11 mouse cellular contexts compared by ENCODE assay signal in the genomic region with DNA sequence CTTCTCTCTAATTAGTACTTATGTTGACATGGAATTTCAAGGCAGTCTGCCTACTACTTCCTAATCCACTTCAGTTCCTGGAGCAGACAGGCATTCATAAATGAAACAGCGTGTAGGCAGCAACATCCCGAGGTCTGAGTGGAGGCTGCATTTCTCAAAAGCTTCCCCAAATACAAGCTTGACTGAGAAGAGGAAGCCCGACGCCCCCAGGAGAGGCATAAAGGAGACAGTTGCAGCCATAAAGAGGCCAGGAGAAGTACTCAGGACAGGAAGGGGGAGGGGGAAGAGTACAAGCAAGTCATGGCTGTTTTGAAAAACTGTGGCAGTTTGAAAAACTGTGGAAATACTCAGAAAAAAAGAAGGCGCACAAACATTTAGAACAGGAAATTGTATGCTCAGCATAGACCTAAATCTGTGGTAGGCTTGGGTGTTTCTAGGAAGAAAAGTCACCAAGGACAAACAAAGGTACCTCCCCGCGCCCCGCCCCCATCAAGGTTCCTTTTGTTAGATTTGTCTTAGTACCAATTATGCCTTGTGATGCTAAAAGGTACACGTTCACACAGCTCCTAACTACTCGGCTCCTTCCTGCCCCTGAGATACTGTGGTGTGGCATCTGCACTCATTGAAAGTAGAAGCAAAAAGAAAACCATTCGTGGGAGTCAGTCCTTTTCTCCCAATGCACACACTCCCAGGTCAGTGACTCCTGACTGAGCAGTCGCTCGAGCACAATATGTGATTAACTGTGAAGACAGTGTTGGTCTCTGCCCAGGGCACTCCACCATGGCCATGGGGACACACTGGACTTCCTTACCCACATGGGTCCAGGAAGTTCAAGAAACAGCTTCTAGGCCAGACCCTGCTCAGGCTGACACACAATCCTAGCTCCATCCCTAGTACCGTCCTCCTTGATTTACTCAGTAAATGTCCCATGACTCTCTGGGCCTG.
DNase-seq lines count a peak whose midpoint lies in the region; ATAC-seq lines count a peak whose summit lies in the region.
"Had no signal": no experiment of that assay in that cellular context is flagged by ENCODE, and none has a peak within 500 bp of the region (broad histone marks: within the 10 kb centered on the region; RNA-seq: fewer than 3 reads in every experiment).

No protein-coding gene starts in this region.

- peaks cover 14% of the 10 kb centered on the region; the same call in 1 of the 2 replicates for H3K4me1 ChIP-seq in kidney, embryonic 16.5 days (ENCODE audit: insufficient read depth, low read length)
- H3K4me1 ChIP-seq in limb, embryonic 12.5 days (replicated peaks), result peaks cover 17% of the 10 kb centered on the region

- H3K9ac ChIP-seq in kidney, embryonic 16.5 days (replicated peaks; ENCODE audit: low read length), result 0 out of 2 replicates have a peak overlapping the region, but pooled peaks have one; percentile 29
- H3K9ac ChIP-seq in limb, embryonic 12.5 days (replicated peaks), result no peak overlapping the region
- H3K9ac ChIP-seq: liver, embryonic 14.5 days had no signal

- peak; percentile 70 for ATAC-seq in kidney, embryonic 16.5 days (ENCODE audit: low FRiP score, low TSS enrichment)
- no peak for ATAC-seq in limb, embryonic 12.5 days (ENCODE audit: insufficient number of reproducible peaks, insufficient read depth, low FRiP score, low TSS enrichment, low read depth)
- ATAC-seq in cerebellum, adult (ENCODE audit: insufficient number of reproducible peaks, low FRiP score, low TSS enrichment), result no peak
- ATAC-seq: activated CD4-positive, CD25-positive, alpha-beta regulatory T cell, adult 4 months had no signal

- peak overlapping the region; percentile 44; the same call in 1 of the 2 replicates for H3K27ac ChIP-seq in kidney, embryonic 16.5 days (ENCODE audit: low read length)
- H3K27ac ChIP-seq in limb, embryonic 12.5 days, result peak overlapping the region; percentile 67; the same call in 1 of the 2 replicates
- H3K27ac ChIP-seq: heart, embryonic 10.5 days; liver, embryonic 14.5 days had no signal

- no peak overlapping the region for H3K4me3 ChIP-seq in kidney, embryonic 16.5 days (ENCODE audit: low read length)
- no peak overlapping the region for H3K4me3 ChIP-seq in limb, embryonic 12.5 days (replicated peaks)
- H3K4me3 ChIP-seq: heart, embryonic 10.5 days had no signal

- no peaks in the 10 kb centered on the region for H3K27me3 ChIP-seq in kidney, embryonic 16.5 days (ENCODE audit: insufficient read depth, low read length)
- no peaks in the 10 kb centered on the region for H3K27me3 ChIP-seq in limb, embryonic 12.5 days

- no peaks in the 10 kb centered on the region for H3K36me3 ChIP-seq in kidney, embryonic 16.5 days (ENCODE audit: insufficient read depth, low read length)
- H3K36me3 ChIP-seq in limb, embryonic 12.5 days, result no peaks in the 10 kb centered on the region
- H3K36me3 ChIP-seq: heart, embryonic 10.5 days had no signal

- WGBS in kidney, embryonic 16.5 days, result 37% methylated on average over 14 of the region's 14 CpGs
- WGBS in limb, embryonic 12.5 days, result 54% methylated on average over 14 of the region's 14 CpGs

- no peak for DNase-seq in kidney, postnatal 25 days
- peak; percentile 79 for DNase-seq in ZHBTc4 (ENCODE audit: low read depth, low spot score)
- peak; percentile 39 for DNase-seq in embryo, embryonic 11 days
- DNase-seq in right cerebral cortex, postnatal 36 days (ENCODE audit: low spot score in 2 of 2), result no peak
- DNase-seq: thymus, postnatal 36 days had no signal

- no peaks in the 10 kb centered on the region for H3K9me3 ChIP-seq in kidney, embryonic 16.5 days (ENCODE audit: low read length)
- H3K9me3 ChIP-seq in limb, embryonic 12.5 days, result no peaks in the 10 kb centered on the region
- H3K9me3 ChIP-seq: heart, embryonic 10.5 days had no signal

- peak overlapping the region; percentile 13 for H3K4me2 ChIP-seq in kidney, embryonic 16.5 days (replicated peaks; ENCODE audit: low read depth, low read length)
- peak overlapping the region; percentile 13; the same call in 1 of the 2 replicates for H3K4me2 ChIP-seq in limb, embryonic 12.5 days

Comparison
In these comparisons a context has a peak if more than half of its experiments do, and no peak if none do; other contexts are left out.
1. DNase-seq: peak in ZHBTc4 (single experiment) and embryo, embryonic 11 days (single experiment); none in kidney, postnatal 25 days (0 of 2) and right cerebral cortex, postnatal 36 days (0 of 2).